Mouse (Mus musculus) MEL (cell line): ENCODE measurements at regions not wholly inside any gene's neighbourhood (a gene's known extent, or its start where the extent isn't known, plus 50 kb on each side); places are given as distances from the start of the nearest gene placed in this dataset.

Source experiments
- DNase-seq: peaks from one replicate; pipeline ENCODE4 v3.0.0; 2011; ENCODE audit warnings: low read depth, low spot score
- H3K27ac ChIP-seq: 2 replicates; pipeline ENCODE4 v1.5.1; 2012; ENCODE audit warnings: low read depth, mild to moderate bottlenecking, control low read depth, low read length, moderate library complexity; ENCODE audit not compliant: control insufficient read depth
- H3K27me3 ChIP-seq, 2 experiments: fragments of 150-350 bp in 1 of 2; sonication (generic) in 1 of 2; 2 replicates each; pipeline ENCODE4 v1.6.1; 2012; ENCODE audit warnings: low read length in 2 of 2, mild to moderate bottlenecking in 2 of 2, improper control_type of control experiment in 1 of 2, moderate library complexity in 1 of 2; ENCODE audit not compliant: insufficient read depth in 2 of 2, control insufficient read depth in 1 of 2
- H3K36me3 ChIP-seq, 2 experiments: 2 replicates each; pipeline ENCODE4 v1.6.1; 2012 to 2014; ENCODE audit warnings: low read length in 2 of 2, improper control_type of control experiment in 1 of 2, inconsistent platforms in 1 of 2, mild to moderate bottlenecking in 1 of 2; ENCODE audit not compliant: insufficient read depth in 2 of 2, control insufficient read depth in 1 of 2
- H3K4me1 ChIP-seq, 2 experiments: fragments of 150-350 bp in 1 of 2; sonication (generic) in 1 of 2; 2 replicates each; pipeline ENCODE4 v1.6.1; 2012; ENCODE audit warnings: low read length in 2 of 2, improper control_type of control experiment in 1 of 2, mild to moderate bottlenecking in 1 of 2; ENCODE audit not compliant: insufficient read depth in 2 of 2, control insufficient read depth in 1 of 2
- H3K4me3 ChIP-seq, 2 experiments: fragments of 150-350 bp in 1 of 2; sonication (generic) in 1 of 2; 2 replicates each; pipeline ENCODE4 v1.5.1; 2012; ENCODE audit warnings: low read depth in 2 of 2, low read length in 2 of 2, mild to moderate bottlenecking in 2 of 2, moderate library complexity in 2 of 2, control low read depth in 1 of 2, improper control_type of control experiment in 1 of 2; ENCODE audit not compliant: control insufficient read depth in 1 of 2, insufficient read depth in 1 of 2
- H3K79me2 ChIP-seq: 2 replicates; pipeline ENCODE4 v1.6.1; 2012; ENCODE audit warnings: mild to moderate bottlenecking, low read length, moderate library complexity; ENCODE audit not compliant: control insufficient read depth, poor library complexity, insufficient read depth
- H3K9ac ChIP-seq: 2 replicates; pipeline ENCODE4 v1.6.1; 2012; ENCODE audit warnings: low read depth, mild to moderate bottlenecking, control low read depth, low read length, moderate library complexity; ENCODE audit not compliant: control insufficient read depth, poor library complexity, severe bottlenecking
- H3K9me3 ChIP-seq: fragments of 150-350 bp; sonication (generic); replicated peaks from 2 replicates; pipeline ENCODE4 v1.6.1; 2012; ENCODE audit warnings: mild to moderate bottlenecking, low read length, improper control_type of control experiment, moderate library complexity; ENCODE audit not compliant: insufficient read depth
- CHD1 ChIP-seq: IDR thresholded peaks from 2 replicates; pipeline ENCODE4 v1.6.1; 2012; ENCODE audit warnings: low read depth, mild to moderate bottlenecking, inconsistent platforms, low read length, improper control_type of control experiment
- CTCF ChIP-seq, 3 experiments: IDR thresholded peaks in 2 of 3; conservative IDR thresholded peaks in 1 of 3; 2 replicates each; pipeline ENCODE4 v1.5.1; 2011 to 2012; ENCODE audit warnings: low read length in 3 of 3, low read depth in 2 of 3, mild to moderate bottlenecking in 2 of 3, improper control_type of control experiment in 1 of 3, inconsistent platforms in 1 of 3, mixed read lengths in 1 of 3, moderate library complexity in 1 of 3; ENCODE audit not compliant: control insufficient read depth in 1 of 3, insufficient read depth in 1 of 3, poor library complexity in 1 of 3, severe bottlenecking in 1 of 3
- E2F4 ChIP-seq: IDR thresholded peaks from 2 replicates; pipeline ENCODE4 v1.6.1; 2011; ENCODE audit warnings: low read depth, low read length, improper control_type of control experiment, borderline replicate concordance
- EP300 ChIP-seq, 2 experiments: IDR thresholded peaks; 2 replicates each; pipeline ENCODE4 v1.6.1; 2011; ENCODE audit warnings: improper control_type of control experiment in 2 of 2, low read length in 2 of 2, low read depth in 1 of 2, mild to moderate bottlenecking in 1 of 2
- ETS1 ChIP-seq: IDR thresholded peaks from 2 replicates; pipeline ENCODE4 v1.6.1; 2012; ENCODE audit warnings: low read depth, mild to moderate bottlenecking, inconsistent platforms, low read length, improper control_type of control experiment, moderate library complexity
- GABPA ChIP-seq: IDR thresholded peaks from 2 replicates; pipeline ENCODE4 v1.6.1; 2012; ENCODE audit warnings: low read depth, mild to moderate bottlenecking, inconsistent platforms, low read length, improper control_type of control experiment, moderate library complexity
- HCFC1 ChIP-seq: IDR thresholded peaks from 2 replicates; pipeline ENCODE4 v1.6.1; 2012; ENCODE audit warnings: low read depth, mild to moderate bottlenecking, inconsistent platforms, low read length, improper control_type of control experiment, moderate library complexity
- JUND ChIP-seq: IDR thresholded peaks from 2 replicates; pipeline ENCODE4 v1.6.1; 2011; ENCODE audit warnings: low read depth, mild to moderate bottlenecking, improper control_type of control experiment, low read length
- MAX ChIP-seq: IDR thresholded peaks from 2 replicates; pipeline ENCODE4 v1.6.1; 2011; ENCODE audit warnings: low read length, improper control_type of control experiment
- MEF2A ChIP-seq: IDR thresholded peaks from 2 replicates; pipeline ENCODE4 v1.6.1; 2014; ENCODE audit warnings: low read depth, mild to moderate bottlenecking, inconsistent platforms, low read length, improper control_type of control experiment; ENCODE audit not compliant: poor library complexity, insufficient replicate concordance, severe bottlenecking; ENCODE audit errors: extremely low read depth
- MYB ChIP-seq: IDR thresholded peaks from 2 replicates; pipeline ENCODE4 v1.6.1; 2011; ENCODE audit warnings: mild to moderate bottlenecking, low read depth, low read length, improper control_type of control experiment
- NELFE ChIP-seq: IDR thresholded peaks from 2 replicates; pipeline ENCODE4 v1.6.1; 2011; ENCODE audit warnings: low read depth, low read length, improper control_type of control experiment
- NRF1 ChIP-seq: IDR thresholded peaks from 2 replicates; pipeline ENCODE4 v1.6.1; 2014; ENCODE audit warnings: low read depth, mild to moderate bottlenecking, inconsistent platforms, low read length, improper control_type of control experiment, moderate library complexity; ENCODE audit not compliant: poor library complexity, insufficient read depth, severe bottlenecking
- POLR2A ChIP-seq, 2 experiments: IDR thresholded peaks; 2 replicates each; pipeline ENCODE4 v1.6.1; 2011 to 2012; ENCODE audit warnings: low read length in 2 of 2, mild to moderate bottlenecking in 2 of 2, control low read depth in 1 of 2, improper control_type of control experiment in 1 of 2, low read depth in 1 of 2, moderate library complexity in 1 of 2; ENCODE audit not compliant: control insufficient read depth in 1 of 2, insufficient read depth in 1 of 2, poor library complexity in 1 of 2
- RAD21 ChIP-seq: IDR thresholded peaks from 2 replicates; pipeline ENCODE4 v1.6.1; 2011; ENCODE audit warnings: mild to moderate bottlenecking, low read depth, low read length, improper control_type of control experiment
- SMC3 ChIP-seq: IDR thresholded peaks from 2 replicates; pipeline ENCODE4 v1.6.1; 2011; ENCODE audit warnings: low read depth, low read length, improper control_type of control experiment
- TCF12 ChIP-seq: IDR thresholded peaks from 2 replicates; pipeline ENCODE4 v1.6.1; 2014; ENCODE audit warnings: low read depth, mild to moderate bottlenecking, inconsistent platforms, low read length, improper control_type of control experiment, moderate library complexity
- UBTF ChIP-seq: IDR thresholded peaks from 2 replicates; pipeline ENCODE4 v1.6.1; 2012; ENCODE audit warnings: low read depth, mild to moderate bottlenecking, inconsistent platforms, low read length, improper control_type of control experiment, moderate library complexity, borderline replicate concordance; ENCODE audit not compliant: insufficient read depth
- USF2 ChIP-seq, 2 experiments: IDR thresholded peaks; 2 replicates each; pipeline ENCODE4 v1.6.1; 2011 to 2012; ENCODE audit warnings: improper control_type of control experiment in 2 of 2, low read length in 2 of 2, borderline replicate concordance in 1 of 2, inconsistent platforms in 1 of 2, low read depth in 1 of 2, mild to moderate bottlenecking in 1 of 2; ENCODE audit not compliant: insufficient read depth in 1 of 2
- ZC3H11A ChIP-seq: IDR thresholded peaks from 2 replicates; pipeline ENCODE4 v1.6.1; 2012; ENCODE audit warnings: low read depth, mild to moderate bottlenecking, inconsistent platforms, low read length, improper control_type of control experiment
- ZNF384 ChIP-seq: IDR thresholded peaks from 2 replicates; pipeline ENCODE4 v1.6.1; 2012; ENCODE audit warnings: low read depth, mild to moderate bottlenecking, inconsistent platforms, low read length, improper control_type of control experiment

GRCm38 (mm10) chr1:126929666-126930065 lies 99.1 kb upstream of the Nckap5 start:
- TF ChIP-seq MAX: no peak
- TF ChIP-seq TCF12: no peak
- TF ChIP-seq ZC3H11A: no peak
- no peak for TF ChIP-seq POLR2A (IDR thresholded peaks at IDR 0.05; ENCODE audit: control insufficient read depth in 1 of 2, insufficient read depth in 1 of 2, low read depth in 1 of 2, low read length in 2 of 2, poor library complexity in 1 of 2)
- TF ChIP-seq JUND: no peak
- peak in 1 of 3 experiments; percentile 24; a peak in 1 of 6 replicates for TF ChIP-seq CTCF (IDR thresholded peaks at IDR 0.05 in 2 of 3, conservative IDR thresholded peaks at IDR 0.05 in 1 of 3; ENCODE audit: control insufficient read depth in 1 of 3, insufficient read depth in 1 of 3, low read depth in 2 of 3, low read length in 3 of 3, poor library complexity in 1 of 3, severe bottlenecking in 1 of 3)
- no peak for TF ChIP-seq NELFE
- no peak for TF ChIP-seq NRF1
- TF ChIP-seq MEF2A: no peak
- TF ChIP-seq SMC3: peak; percentile 31; the same call in 1 of the 2 replicates
- no peak for TF ChIP-seq ZNF384
- no peak overlapping the region for H3K9ac ChIP-seq
- H3K27me3 ChIP-seq: no peaks in the 10 kb centered on the region
- H3K4me1 ChIP-seq: no peaks in the 10 kb centered on the region
- no peak overlapping the region for H3K27ac ChIP-seq
- no peaks in the 10 kb centered on the region for H3K9me3 ChIP-seq
- peak; percentile 3 for DNase-seq
- H3K79me2 ChIP-seq: no peaks in the 10 kb centered on the region
- H3K36me3 ChIP-seq: no peaks in the 10 kb centered on the region
- no peak overlapping the region for H3K4me3 ChIP-seq

- Histone ChIP-seq H3K9ac (no peak overlapping the region), H3K27me3 (no peaks in the 10 kb centered on the region)
Measured at GRCm38 (mm10) chr1:126928186-126928585, 97.6 kb upstream of the Nckap5 start.

More at GRCm38 (mm10) chr1:126928186-126928585, 97.6 kb upstream of the Nckap5 start:
- no peaks in the 10 kb centered on the region for H3K79me2 ChIP-seq
- TF ChIP-seq GABPA (no peak), ETS1 (no peak), EP300 (IDR thresholded peaks at IDR 0.05; ENCODE audit: low read depth in 1 of 2, low read length in 2 of 2) (no peak), RAD21 (no peak), E2F4 (no peak), CHD1 (no peak), MEF2A (no peak), HCFC1 (no peak), MYB (no peak), ZC3H11A (no peak), UBTF (no peak), USF2 (IDR thresholded peaks at IDR 0.05; ENCODE audit: borderline replicate concordance in 1 of 2, insufficient read depth in 1 of 2, low read depth in 1 of 2, low read length in 2 of 2) (no peak)
- H3K4me3 ChIP-seq: no peak overlapping the region
- no peaks in the 10 kb centered on the region for H3K9me3 ChIP-seq
- H3K27ac ChIP-seq: no peak overlapping the region
- no peak for DNase-seq
- H3K4me1 ChIP-seq: no peaks in the 10 kb centered on the region
- H3K36me3 ChIP-seq: no peaks in the 10 kb centered on the region
